Mouse (Mus musculus) megakaryocyte, adult 5-6 weeks (primary cell): Measurements from ENCODE around the gene Slc35b4. TPM values are rescaled to one million over a fixed set of nuclear protein-coding genes. Genes with fewer than 3 reads are reported as not detected.

ENCODE experiments used
- ATAC-seq: 2 replicates; pipeline ENCODE4 v1.8.0; 2016; ENCODE audit warnings: mild to moderate bottlenecking, inconsistent platforms; ENCODE audit not compliant: poor library complexity, severe bottlenecking
- total RNA-seq, 2 experiments: library from RNA; stranded (forward) in 1 of 2; stranded (reverse) in 1 of 2; fragments of 153-499, 151-499 nt in 1 of 2; fragments of 221-1000, 200-1000 nt in 1 of 2; gene quantifications; 2 replicates each; pipeline versions ENCODE4 v1.2.3 to v1.2.4; 2015 to 2017

Gene Slc35b4
- total RNA-seq, 2 experiments from 2014 or later = 12.8 to 20.1 TPM

DNA sequence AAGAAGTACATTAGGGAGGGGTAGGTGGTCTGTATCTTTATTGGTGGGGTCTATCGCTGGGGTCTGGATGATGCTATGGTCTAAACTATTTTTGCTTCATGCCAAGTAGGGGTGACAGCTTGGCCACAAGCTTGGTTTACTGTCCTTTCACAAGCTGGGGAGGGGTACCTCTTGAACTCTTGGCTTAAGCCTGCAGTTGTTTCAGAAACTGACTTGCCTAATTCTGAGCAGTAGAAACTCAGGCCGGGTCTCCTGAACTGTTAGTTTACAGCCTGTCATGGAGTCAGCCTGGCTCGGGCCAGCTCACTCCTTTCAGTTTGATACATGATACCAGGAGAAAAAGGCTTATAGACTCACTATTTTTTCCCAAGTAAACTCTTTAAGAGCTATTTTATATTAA is 38.5 kb downstream of the Slc35b4 start:
- no peak for ATAC-seq

DNA sequence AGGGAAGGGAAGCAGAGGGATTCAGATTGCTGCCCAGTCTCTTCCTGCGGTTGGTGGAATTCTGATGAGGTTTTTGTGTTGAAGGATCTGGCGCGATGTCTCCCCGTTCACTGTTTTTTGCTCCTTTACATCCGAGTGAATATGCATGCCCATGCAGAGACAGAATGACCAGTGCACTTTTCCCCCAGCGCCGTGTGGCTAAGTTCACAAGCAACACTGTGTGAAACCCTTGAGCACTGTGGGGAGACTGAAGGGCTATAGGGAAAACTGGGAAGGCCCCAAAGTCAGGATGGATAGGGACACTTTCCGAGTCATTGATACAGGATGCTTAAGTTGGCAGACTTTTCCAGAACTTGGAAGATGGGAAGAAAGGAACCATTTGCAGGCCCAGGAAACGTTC is 44.5 kb downstream of the Slc35b4 start:
- ATAC-seq = no peak

DNA sequence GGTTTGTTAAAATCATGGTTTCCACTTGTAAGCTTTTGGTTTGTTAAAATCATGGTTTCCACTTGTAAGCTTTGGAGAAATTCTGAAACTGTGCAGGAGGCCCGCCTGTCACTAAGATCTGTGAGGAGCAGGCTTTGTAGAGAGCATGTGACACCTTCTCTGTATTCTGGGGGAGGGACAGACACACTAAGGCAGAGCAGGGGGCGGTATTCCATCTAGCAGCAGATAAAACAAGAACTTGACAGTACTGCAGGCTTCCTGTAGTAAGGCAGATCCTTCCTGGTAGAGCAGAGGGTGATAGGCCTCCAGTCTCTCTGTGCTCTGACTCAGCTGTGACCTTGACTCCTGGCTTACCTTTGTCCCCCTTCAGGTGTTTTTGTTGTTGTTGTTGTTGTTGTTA is 47.6 kb downstream of the Slc35b4 start:
- ATAC-seq = no peak

DNA sequence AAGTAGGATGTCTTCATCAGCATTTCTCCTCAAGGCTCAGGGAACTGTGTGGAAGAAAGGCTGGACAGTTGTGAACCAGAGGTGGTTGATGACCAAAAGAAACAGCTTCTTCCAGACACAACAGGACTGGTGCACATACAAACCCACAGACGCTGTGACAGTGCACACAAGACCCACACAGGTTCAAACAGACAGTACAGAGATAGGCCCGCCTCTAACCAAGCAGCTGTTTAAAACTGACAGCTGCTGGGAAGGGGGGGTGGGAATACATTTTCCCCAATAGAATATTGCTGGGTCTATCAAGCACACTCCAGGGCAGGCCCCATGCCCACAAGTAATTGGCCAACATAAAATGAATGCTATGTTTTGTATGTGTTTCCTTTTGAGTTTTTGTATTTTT is 52.5 kb downstream of the Slc35b4 start:
- ATAC-seq = no peak

DNA sequence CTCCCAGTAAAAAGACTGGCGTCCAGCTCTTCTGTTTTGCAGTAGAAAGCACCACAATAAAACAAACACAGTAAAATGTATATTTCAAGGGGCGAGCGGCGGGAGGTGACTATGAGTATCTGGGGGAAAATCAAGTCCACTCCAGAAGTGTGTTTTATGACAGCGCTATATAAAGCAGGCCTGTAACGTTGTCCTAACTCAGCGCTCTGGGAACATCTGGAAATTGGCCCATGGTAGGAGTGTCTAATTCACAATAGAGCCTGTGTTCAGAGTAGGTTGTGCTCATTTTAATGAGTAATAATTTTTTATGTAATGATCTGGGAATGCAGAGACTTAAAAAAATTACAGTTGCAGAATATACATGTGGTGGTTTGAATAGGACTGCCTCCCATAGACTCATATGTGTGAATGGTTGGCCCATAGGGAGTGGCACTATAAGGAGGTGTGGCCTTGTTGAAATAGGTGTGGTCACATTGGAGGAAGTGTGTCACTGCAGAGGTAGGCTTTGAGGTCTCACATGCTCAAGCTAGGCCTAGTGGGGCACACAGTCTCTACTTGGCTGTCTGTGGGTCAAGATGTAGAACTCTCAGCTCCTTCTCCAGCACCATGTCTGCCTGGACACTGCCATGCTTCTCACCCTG is 60.0 kb downstream of the Slc35b4 start:
- ATAC-seq = no peak

DNA sequence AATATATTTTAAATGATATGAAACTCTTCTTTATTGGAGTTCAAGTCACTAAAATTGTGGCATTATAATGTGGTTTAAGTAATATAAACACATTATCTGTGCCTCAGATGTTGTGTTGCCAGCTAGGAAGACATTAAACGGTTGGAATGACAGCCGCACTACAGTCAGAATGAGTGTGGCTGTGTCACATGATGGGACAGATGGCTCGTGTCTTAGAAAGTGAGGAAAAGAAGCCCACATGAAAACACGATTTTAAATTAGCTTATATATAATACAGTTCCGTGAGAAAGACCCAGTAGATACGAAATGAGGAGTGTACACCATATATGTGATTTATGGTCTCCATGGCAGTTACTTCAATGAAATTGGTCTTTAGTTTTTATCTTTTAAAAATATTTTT is 65.5 kb downstream of the Slc35b4 start:
- no peak for ATAC-seq

DNA sequence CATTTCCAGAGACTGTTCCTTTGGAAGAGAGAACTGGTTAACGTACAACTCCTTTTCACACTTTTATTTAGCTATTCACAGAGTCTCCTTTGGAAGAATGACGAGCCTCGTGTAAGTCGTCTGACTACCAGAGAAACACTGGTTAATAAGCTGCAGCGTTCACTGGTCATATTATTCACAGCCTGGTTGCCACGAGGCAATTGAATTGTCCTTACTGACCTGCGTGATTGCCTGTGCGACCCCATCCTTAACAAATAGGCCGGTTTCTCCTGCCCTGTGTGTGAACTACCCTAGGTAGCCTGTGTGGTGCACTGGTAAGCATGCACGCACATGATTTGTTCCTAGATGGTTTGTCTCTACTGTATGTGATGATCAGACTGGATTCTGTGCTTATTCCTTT is 66.3 kb downstream of the Slc35b4 start:
- ATAC-seq = no peak

Other genes with a start within 250 kb of the Slc35b4 start
- not detected in 2 replicates for gene Lrguk, start 147.7 kb downstream of the Slc35b4 start, total RNA-seq (2015)
- gene Lrguk, start 147.7 kb downstream of the Slc35b4 start, total RNA-seq (2017) = not detected in 2 replicates
- 200 and 215 TPM in 2 replicates for gene Akr1b3, start 140.4 kb upstream of the Slc35b4 start, total RNA-seq (2015)
- gene Akr1b3, start 140.4 kb upstream of the Slc35b4 start, total RNA-seq (2017) = 102 and 117 TPM in 2 replicates
- gene Akr1b8, start 177.0 kb upstream of the Slc35b4 start, total RNA-seq (2015) = not detected in 2 replicates
- gene Akr1b8, start 177.0 kb upstream of the Slc35b4 start, total RNA-seq (2017) = not detected in 2 replicates
- 24.7 and 28.4 TPM in 2 replicates for gene Akr1b10, start 207.1 kb upstream of the Slc35b4 start, total RNA-seq (2015)
- gene Akr1b10, start 207.1 kb upstream of the Slc35b4 start, total RNA-seq (2017) = 17.2 and 18.5 TPM in 2 replicates
- not detected in 2 replicates for gene Akr1b7, start 235.2 kb upstream of the Slc35b4 start, total RNA-seq (2015)
- not detected in 2 replicates for gene Akr1b7, start 235.2 kb upstream of the Slc35b4 start, total RNA-seq (2017)